Mouse (Mus musculus): ENCODE results near the gene Ccdc58.
"Not testable (repeated sequence)": the region's sequence is repeated elsewhere in the genome, so short reads cannot be mapped to it uniquely, and the experiment has no call there.

Ccdc58 gene

GRCm38 (mm10) chr16:36090785-36091509 is 19.5 kb downstream of the Ccdc58 start:
- no peak overlapping the region for H3K4me3 ChIP-seq (replicated peaks; ENCODE audit: low read length)

GRCm38 (mm10) chr16:36094079-36094478 is 22.6 kb downstream of the Ccdc58 start:
- TF ChIP-seq NANOG (IDR thresholded peaks at IDR 0.05; ENCODE audit: borderline replicate concordance, low read length): no peak
- TF ChIP-seq CTCF (conservative IDR thresholded peaks at IDR 0.05; ENCODE audit: low read length): no peak
- no peak for TF ChIP-seq POU5F1 (IDR thresholded peaks at IDR 0.05; ENCODE audit: borderline replicate concordance, low read length)
- Histone ChIP-seq H3K4me1 (replicated peaks; ENCODE audit: low read depth, low read length) (peaks cover 44% of the 10 kb centered on the region), H3K27me3 (ENCODE audit: insufficient read depth, low read length) (no peaks in the 10 kb centered on the region), H3K4me3 (replicated peaks; ENCODE audit: low read length) (no peak overlapping the region), H3K9me3 (ENCODE audit: low read length) (peaks cover 22% of the 10 kb centered on the region), H3K36me3 (ENCODE audit: insufficient read depth, low read length) (peaks cover 48% of the 10 kb centered on the region)

More at GRCm38 (mm10) chr16:36090785-36091509, 19.5 kb downstream of the Ccdc58 start:
- H3K4me1 ChIP-seq (replicated peaks; ENCODE audit: low read depth, low read length): peaks cover 72% of the 10 kb centered on the region
- no peaks in the 10 kb centered on the region for H3K27me3 ChIP-seq (ENCODE audit: insufficient read depth, low read length)
- TF ChIP-seq CTCF (conservative IDR thresholded peaks at IDR 0.05; ENCODE audit: low read length): no peak
- TF ChIP-seq POU5F1 (IDR thresholded peaks at IDR 0.05; ENCODE audit: borderline replicate concordance, low read length): 0 out of 2 replicates have a peak, but pooled peaks have one; percentile 24
- peak; percentile 40; the same call in 1 of the 2 replicates for TF ChIP-seq NANOG (IDR thresholded peaks at IDR 0.05; ENCODE audit: borderline replicate concordance, low read length)
- no peaks in the 10 kb centered on the region for H3K9me3 ChIP-seq (ENCODE audit: low read length)
- H3K36me3 ChIP-seq (ENCODE audit: insufficient read depth, low read length): peaks cover 72% of the 10 kb centered on the region

GRCm38 (mm10) chr16:36097813-36098499 is 26.5 kb downstream of the Ccdc58 start:
- Histone ChIP-seq H3K36me3 (ENCODE audit: insufficient read depth, low read length) (peaks cover 10% of the 10 kb centered on the region), H3K9me3 (ENCODE audit: low read length) (peaks cover 45% of the 10 kb centered on the region)
- H3K27me3 ChIP-seq (ENCODE audit: insufficient read depth, low read length); H3K4me3 ChIP-seq (replicated peaks; ENCODE audit: low read length); H3K4me1 ChIP-seq (replicated peaks; ENCODE audit: low read depth, low read length): not testable (repeated sequence)

GRCm38 (mm10) chr16:36101526-36101925 is 30.0 kb downstream of the Ccdc58 start:
- Histone ChIP-seq H3K9me3 (ENCODE audit: low read length) (peaks cover 48% of the 10 kb centered on the region), H3K36me3 (ENCODE audit: insufficient read depth, low read length) (peaks cover 6% of the 10 kb centered on the region), H3K27me3 (ENCODE audit: insufficient read depth, low read length) (no peaks in the 10 kb centered on the region), H3K4me1 (replicated peaks; ENCODE audit: low read depth, low read length) (no peaks in the 10 kb centered on the region), H3K4me3 (replicated peaks; ENCODE audit: low read length) (no peak overlapping the region)
- TF ChIP-seq CTCF (conservative IDR thresholded peaks at IDR 0.05; ENCODE audit: low read length) (no peak), NANOG (IDR thresholded peaks at IDR 0.05; ENCODE audit: borderline replicate concordance, low read length) (no peak)

- H3K27me3 ChIP-seq (ENCODE audit: insufficient read depth, low read length): no peaks in the 10 kb centered on the region
- peaks cover 1% of the 10 kb centered on the region for H3K36me3 ChIP-seq (ENCODE audit: insufficient read depth, low read length)
- peaks cover 43% of the 10 kb centered on the region for H3K9me3 ChIP-seq (ENCODE audit: low read length)
- H3K4me3 ChIP-seq (replicated peaks; ENCODE audit: low read length): no peak overlapping the region
- no peak for TF ChIP-seq NANOG (IDR thresholded peaks at IDR 0.05; ENCODE audit: borderline replicate concordance, low read length)
- no peak for TF ChIP-seq CTCF (conservative IDR thresholded peaks at IDR 0.05; ENCODE audit: low read length)
- TF ChIP-seq POU5F1 (IDR thresholded peaks at IDR 0.05; ENCODE audit: borderline replicate concordance, low read length): no peak
- no peaks in the 10 kb centered on the region for H3K4me1 ChIP-seq (replicated peaks; ENCODE audit: low read depth, low read length)
Measured at GRCm38 (mm10) chr16:36102211-36102610, 30.7 kb downstream of the Ccdc58 start.

GRCm38 (mm10) chr16:36111486-36111885 is 40.0 kb downstream of the Ccdc58 start:
- not testable (repeated sequence) for H3K4me3 ChIP-seq (replicated peaks; ENCODE audit: low read length); H3K36me3 ChIP-seq (ENCODE audit: insufficient read depth, low read length); H3K4me1 ChIP-seq (replicated peaks; ENCODE audit: low read depth, low read length); H3K27me3 ChIP-seq (ENCODE audit: insufficient read depth, low read length)
- peaks cover 43% of the 10 kb centered on the region for H3K9me3 ChIP-seq (ENCODE audit: low read length)

- not testable (repeated sequence) for H3K4me1 ChIP-seq (replicated peaks; ENCODE audit: low read depth, low read length); H3K4me3 ChIP-seq (replicated peaks; ENCODE audit: low read length); H3K27me3 ChIP-seq (ENCODE audit: insufficient read depth, low read length); H3K36me3 ChIP-seq (ENCODE audit: insufficient read depth, low read length)
- peaks cover 56% of the 10 kb centered on the region for H3K9me3 ChIP-seq (ENCODE audit: low read length)
Measured at GRCm38 (mm10) chr16:36115751-36116150, 44.3 kb downstream of the Ccdc58 start.

GRCm38 (mm10) chr16:36128092-36128491 is 56.6 kb downstream of the Ccdc58 start:
- no peaks in the 10 kb centered on the region for H3K36me3 ChIP-seq (ENCODE audit: insufficient read depth, low read length)
- TF ChIP-seq NANOG (IDR thresholded peaks at IDR 0.05; ENCODE audit: borderline replicate concordance, low read length): no peak
- no peak for TF ChIP-seq POU5F1 (IDR thresholded peaks at IDR 0.05; ENCODE audit: borderline replicate concordance, low read length)
- no peak for TF ChIP-seq CTCF (conservative IDR thresholded peaks at IDR 0.05; ENCODE audit: low read length)
- no peaks in the 10 kb centered on the region for H3K4me1 ChIP-seq (replicated peaks; ENCODE audit: low read depth, low read length)
- no peak overlapping the region for H3K4me3 ChIP-seq (replicated peaks; ENCODE audit: low read length)
- H3K27me3 ChIP-seq (ENCODE audit: insufficient read depth, low read length): no peaks in the 10 kb centered on the region
- H3K9me3 ChIP-seq (ENCODE audit: low read length): peaks cover 31% of the 10 kb centered on the region

- no peak for TF ChIP-seq CTCF (conservative IDR thresholded peaks at IDR 0.05; ENCODE audit: low read length)
- Histone ChIP-seq H3K9me3 (ENCODE audit: low read length) (peaks cover 31% of the 10 kb centered on the region), H3K27me3 (ENCODE audit: insufficient read depth, low read length) (no peaks in the 10 kb centered on the region), H3K36me3 (ENCODE audit: insufficient read depth, low read length) (no peaks in the 10 kb centered on the region), H3K4me1 (replicated peaks; ENCODE audit: low read depth, low read length) (no peaks in the 10 kb centered on the region), H3K4me3 (replicated peaks; ENCODE audit: low read length) (no peak within 1 kb of the TSS)
Measured at GRCm38 (mm10) chr16:36131141-36131540, 59.7 kb downstream of the Ccdc58 start, which contains the start of gene Csta1. Csta1 (minus strand) TSS chr16:36131241.

Measured in E14TG2a.4 (cell line).